Mouse (Mus musculus): ENCODE results near the gene Crxos. TPM values are rescaled to one million over a fixed set of nuclear protein-coding genes. Genes with fewer than 3 reads are reported as not detected.

The Crxos gene
- polyA plus RNA-seq, 1 experiment, result not detected

- H3K4me3 ChIP-seq, result no peak overlapping the region
- no peak overlapping the region for H3ac ChIP-seq (ENCODE audit: control insufficient read depth, insufficient read length)
- H3K36me3 ChIP-seq (ENCODE audit: control insufficient read depth, insufficient read depth), result peaks cover 18% of the 10 kb centered on the region
- peaks cover 23% of the 10 kb centered on the region for H3K79me2 ChIP-seq (ENCODE audit: control insufficient read depth, insufficient read depth)
- H3K4me2 ChIP-seq (ENCODE audit: low read depth), result no peak overlapping the region
- TF ChIP-seq TCF12 (IDR thresholded peaks at IDR 0.05; ENCODE audit: insufficient read depth, poor library complexity, severe bottlenecking), result no peak
- TF ChIP-seq POLR2AphosphoS2 (IDR thresholded peaks at IDR 0.05; ENCODE audit: insufficient read length, low read depth), result no peak
- TF ChIP-seq REST (IDR thresholded peaks at IDR 0.05; ENCODE audit: insufficient read depth, insufficient read length), result no peak
- no peak for TF ChIP-seq CEBPB (IDR thresholded peaks at IDR 0.05; ENCODE audit: insufficient read depth, poor library complexity, severe bottlenecking)
- no peak for TF ChIP-seq MAX (IDR thresholded peaks at IDR 0.05; ENCODE audit: low read depth)
- TF ChIP-seq MYOD1 (IDR thresholded peaks at IDR 0.05; ENCODE audit: control insufficient read depth in 1 of 3, insufficient read length in 2 of 3, low read depth in 2 of 3), result no peak
- TF ChIP-seq SRF (IDR thresholded peaks at IDR 0.05; ENCODE audit: control insufficient read depth, insufficient read length, low read depth), result no peak
- no peak for TF ChIP-seq TCF3 (IDR thresholded peaks at IDR 0.05; ENCODE audit: insufficient read length, low read depth)
- TF ChIP-seq MYOG (IDR thresholded peaks at IDR 0.05; ENCODE audit: control insufficient read depth in 1 of 3, insufficient read depth in 1 of 3, insufficient read length in 2 of 3, low read depth in 2 of 3), result no peak
- no peak for TF ChIP-seq POLR2A (IDR thresholded peaks at IDR 0.05; ENCODE audit: insufficient read length, low read depth)
- TF ChIP-seq E2F4 (IDR thresholded peaks at IDR 0.05; ENCODE audit: insufficient read depth), result no peak
- TF ChIP-seq USF1 (IDR thresholded peaks at IDR 0.05; ENCODE audit: low read depth), result no peak
- no peaks in the 10 kb centered on the region for H3K27me3 ChIP-seq (ENCODE audit: control insufficient read depth, insufficient read depth, insufficient read length)
These were observed 34.6 kb downstream of the Crxos start for GRCm38 (mm10) chr7:15916996-15917395.

- no peak overlapping the region for H3ac ChIP-seq (ENCODE audit: control insufficient read depth, insufficient read length)
- no peak overlapping the region for H3K4me3 ChIP-seq
- H3K4me2 ChIP-seq (ENCODE audit: low read depth), result no peak overlapping the region
- TF ChIP-seq CEBPB (IDR thresholded peaks at IDR 0.05; ENCODE audit: insufficient read depth, poor library complexity, severe bottlenecking), result no peak
- H3K36me3 ChIP-seq (ENCODE audit: control insufficient read depth, insufficient read depth), result peaks cover 18% of the 10 kb centered on the region
- H3K27me3 ChIP-seq (ENCODE audit: control insufficient read depth, insufficient read depth, insufficient read length), result no peaks in the 10 kb centered on the region
- H3K79me2 ChIP-seq (ENCODE audit: control insufficient read depth, insufficient read depth), result peaks cover 24% of the 10 kb centered on the region
These were observed 36.0 kb downstream of the Crxos start for GRCm38 (mm10) chr7:15918371-15918770.

- Histone ChIP-seq H3K27me3 (ENCODE audit: control insufficient read depth, insufficient read depth, insufficient read length) (no peaks in the 10 kb centered on the region), H3K4me3 (no peak overlapping the region), H3K4me2 (ENCODE audit: low read depth) (peak overlapping the region; percentile 87), H3K36me3 (ENCODE audit: control insufficient read depth, insufficient read depth) (peaks cover 18% of the 10 kb centered on the region), H3K79me2 (ENCODE audit: control insufficient read depth, insufficient read depth) (peaks cover 24% of the 10 kb centered on the region), H3ac (ENCODE audit: control insufficient read depth, insufficient read length) (no peak overlapping the region)
- TF ChIP-seq MYOG (IDR thresholded peaks at IDR 0.05; ENCODE audit: control insufficient read depth in 1 of 3, insufficient read depth in 1 of 3, insufficient read length in 2 of 3, low read depth in 2 of 3), result no peak
- TF ChIP-seq TCF12 (IDR thresholded peaks at IDR 0.05; ENCODE audit: insufficient read depth, poor library complexity, severe bottlenecking), result no peak
- no peak for TF ChIP-seq POLR2A (IDR thresholded peaks at IDR 0.05; ENCODE audit: insufficient read length, low read depth)
- TF ChIP-seq USF1 (IDR thresholded peaks at IDR 0.05; ENCODE audit: low read depth), result no peak
- TF ChIP-seq TCF3 (IDR thresholded peaks at IDR 0.05; ENCODE audit: insufficient read length, low read depth), result no peak
- TF ChIP-seq E2F4 (IDR thresholded peaks at IDR 0.05; ENCODE audit: insufficient read depth), result no peak
- TF ChIP-seq SRF (IDR thresholded peaks at IDR 0.05; ENCODE audit: control insufficient read depth, insufficient read length, low read depth), result no peak
- no peak for TF ChIP-seq MAX (IDR thresholded peaks at IDR 0.05; ENCODE audit: low read depth)
- TF ChIP-seq MYOD1 (IDR thresholded peaks at IDR 0.05; ENCODE audit: control insufficient read depth in 1 of 3, insufficient read length in 2 of 3, low read depth in 2 of 3), result no peak
- TF ChIP-seq CEBPB (IDR thresholded peaks at IDR 0.05; ENCODE audit: insufficient read depth, poor library complexity, severe bottlenecking), result no peak
- no peak for TF ChIP-seq REST (IDR thresholded peaks at IDR 0.05; ENCODE audit: insufficient read depth, insufficient read length)
- TF ChIP-seq POLR2AphosphoS2 (IDR thresholded peaks at IDR 0.05; ENCODE audit: insufficient read length, low read depth), result no peak
These were observed 37.5 kb downstream of the Crxos start for GRCm38 (mm10) chr7:15919947-15920346.

GRCm38 (mm10) chr7:15920645-15921190 lies 38.3 kb downstream of the Crxos start:
- no peak overlapping the region for H3ac ChIP-seq (ENCODE audit: control insufficient read depth, insufficient read length)
- TF ChIP-seq SRF (IDR thresholded peaks at IDR 0.05; ENCODE audit: control insufficient read depth, insufficient read length, low read depth), result no peak
- TF ChIP-seq TCF12 (IDR thresholded peaks at IDR 0.05; ENCODE audit: insufficient read depth, poor library complexity, severe bottlenecking), result no peak
- no peak for TF ChIP-seq MYOG (IDR thresholded peaks at IDR 0.05; ENCODE audit: control insufficient read depth in 1 of 3, insufficient read depth in 1 of 3, insufficient read length in 2 of 3, low read depth in 2 of 3)
- TF ChIP-seq CEBPB (IDR thresholded peaks at IDR 0.05; ENCODE audit: insufficient read depth, poor library complexity, severe bottlenecking), result no peak
- no peak for TF ChIP-seq MYOD1 (IDR thresholded peaks at IDR 0.05; ENCODE audit: control insufficient read depth in 1 of 3, insufficient read length in 2 of 3, low read depth in 2 of 3)
- no peak for TF ChIP-seq REST (IDR thresholded peaks at IDR 0.05; ENCODE audit: insufficient read depth, insufficient read length)
- no peak for TF ChIP-seq TCF3 (IDR thresholded peaks at IDR 0.05; ENCODE audit: insufficient read length, low read depth)
- TF ChIP-seq POLR2AphosphoS2 (IDR thresholded peaks at IDR 0.05; ENCODE audit: insufficient read length, low read depth), result no peak
- no peak for TF ChIP-seq E2F4 (IDR thresholded peaks at IDR 0.05; ENCODE audit: insufficient read depth)
- TF ChIP-seq USF1 (IDR thresholded peaks at IDR 0.05; ENCODE audit: low read depth), result no peak
- H3K79me2 ChIP-seq (ENCODE audit: control insufficient read depth, insufficient read depth), result peaks cover 24% of the 10 kb centered on the region
- H3K36me3 ChIP-seq (ENCODE audit: control insufficient read depth, insufficient read depth), result peaks cover 18% of the 10 kb centered on the region
- H3K4me2 ChIP-seq (ENCODE audit: low read depth), result peak overlapping the region; percentile 87
- H3K4me3 ChIP-seq, result peak overlapping the region; percentile 95
- H3K27me3 ChIP-seq (ENCODE audit: control insufficient read depth, insufficient read depth, insufficient read length), result no peaks in the 10 kb centered on the region

- Histone ChIP-seq H3K27me3 (ENCODE audit: control insufficient read depth, insufficient read depth, insufficient read length) (no peaks in the 10 kb centered on the region), H3ac (ENCODE audit: control insufficient read depth, insufficient read length) (peak overlapping the region; percentile 71), H3K4me3 (peak overlapping the region; percentile 95), H3K36me3 (ENCODE audit: control insufficient read depth, insufficient read depth) (peaks cover 18% of the 10 kb centered on the region), H3K4me2 (ENCODE audit: low read depth) (peak overlapping the region; percentile 87), H3K79me2 (ENCODE audit: control insufficient read depth, insufficient read depth) (peaks cover 24% of the 10 kb centered on the region)
- no peak for TF ChIP-seq MYOD1 (IDR thresholded peaks at IDR 0.05; ENCODE audit: control insufficient read depth in 1 of 3, insufficient read length in 2 of 3, low read depth in 2 of 3)
- no peak for TF ChIP-seq SRF (IDR thresholded peaks at IDR 0.05; ENCODE audit: control insufficient read depth, insufficient read length, low read depth)
- TF ChIP-seq POLR2A (IDR thresholded peaks at IDR 0.05; ENCODE audit: insufficient read length, low read depth), result no peak
- peak; percentile 93 for TF ChIP-seq USF1 (IDR thresholded peaks at IDR 0.05; ENCODE audit: low read depth)
- no peak for TF ChIP-seq TCF12 (IDR thresholded peaks at IDR 0.05; ENCODE audit: insufficient read depth, poor library complexity, severe bottlenecking)
- TF ChIP-seq POLR2AphosphoS2 (IDR thresholded peaks at IDR 0.05; ENCODE audit: insufficient read length, low read depth), result no peak
- no peak for TF ChIP-seq TCF3 (IDR thresholded peaks at IDR 0.05; ENCODE audit: insufficient read length, low read depth)
These were observed 39.4 kb downstream of the Crxos start for GRCm38 (mm10) chr7:15921796-15922195.

Data from myocyte (in vitro differentiated cells).